Mouse (Mus musculus) stomach, postnatal 0 days (tissue): Measurements from ENCODE around the gene Chrm2. TPM values are rescaled to one million over a fixed set of nuclear protein-coding genes. Genes with fewer than 3 reads are reported as not detected.

Experiments used
- ATAC-seq: fragments of 200-750 bp; cut with Nextera tagmentation; 2 replicates; pipeline ENCODE4 v1.8.0; 2017; ENCODE audit not compliant: low FRiP score, low TSS enrichment
- DNase-seq: peaks from one replicate; pipeline ENCODE4 v3.0.0-alpha.2; 2016; ENCODE audit warnings: low spot score
- H3K27ac ChIP-seq: fragments of 300-500 bp; sonication (generic); replicated peaks from 2 replicates; pipeline ENCODE4 v1.5.1; 2014; ENCODE audit warnings: mild to moderate bottlenecking, control low read depth
- H3K27me3 ChIP-seq: fragments of 300-500 bp; sonication (generic); 2 replicates; pipeline ENCODE4 v1.6.1; 2014; ENCODE audit warnings: low read length; ENCODE audit not compliant: control insufficient read depth, insufficient read depth
- H3K36me3 ChIP-seq: fragments of 300-500 bp; sonication (generic); 2 replicates; pipeline ENCODE4 v1.6.1; 2014; ENCODE audit warnings: low read length, mixed read lengths; ENCODE audit not compliant: control insufficient read depth, insufficient read depth
- H3K4me1 ChIP-seq: fragments of 300-500 bp; sonication (generic); replicated peaks from 2 replicates; pipeline ENCODE4 v1.6.1; 2014; ENCODE audit warnings: antibody characterized with exemption; ENCODE audit not compliant: control insufficient read depth, insufficient read depth
- H3K4me2 ChIP-seq: fragments of 300-500 bp; sonication (generic); replicated peaks from 2 replicates; pipeline ENCODE4 v1.6.1; 2014; ENCODE audit warnings: low read depth, mild to moderate bottlenecking, control low read depth, moderate library complexity
- H3K4me3 ChIP-seq: fragments of 300-500 bp; sonication (generic); 2 replicates; pipeline ENCODE4 v1.5.1; 2014; ENCODE audit warnings: low read depth, low read length, control low read depth
- H3K9ac ChIP-seq: fragments of 300-500 bp; sonication (generic); 2 replicates; pipeline ENCODE4 v1.6.1; 2014; ENCODE audit warnings: mild to moderate bottlenecking, low read length, control low read depth, mixed read lengths
- H3K9me3 ChIP-seq: fragments of 300-500 bp; sonication (generic); 2 replicates; pipeline ENCODE4 v1.6.1; 2016; ENCODE audit warnings: low read length; ENCODE audit not compliant: control insufficient read depth
- CTCF ChIP-seq: IDR thresholded peaks from 2 replicates; pipeline ENCODE4 v1.5.1; 2016; ENCODE audit warnings: antibody characterized with exemption, low read depth, mild to moderate bottlenecking, moderate library complexity
- EP300 ChIP-seq: optimal IDR thresholded peaks from 2 replicates; pipeline ENCODE3; 2016; ENCODE audit warnings: antibody characterized with exemption
- WGBS: fragments of 180-500 bp; shearing (Covaris S2); extraction: QIAGEN DNeasy Blood & Tissue Kit; methylation state at CpG from one replicate; pipeline ENCODE4 v1.1.7; 2014; 5-methylcytosine and 5-hydroxymethylcytosine counted together
- polyA plus RNA-seq: library from polyadenylated mRNA; unstranded; fragments of >200 nt; fragmentation: Nextera tagmentation; extraction: Ambion mirVana; gene quantifications from 2 replicates; pipeline ENCODE4 v1.2.1, GENCODE M21; 2015

Gene Chrm2
- polyA plus RNA-seq, 1 experiment from 2014 or later = 13.2 TPM

- Histone ChIP-seq H3K9me3 (no peaks in the 10 kb centered on the region), H3K36me3 (no peaks in the 10 kb centered on the region), H3K27ac (no peak overlapping the region), H3K9ac (no peak overlapping the region), H3K27me3 (no peaks in the 10 kb centered on the region), H3K4me2 (no peak overlapping the region), H3K4me1 (no peaks in the 10 kb centered on the region), H3K4me3 (no peak overlapping the region)
- no peak for DNase-seq
- WGBS = 51% methylated on average over 4 of the region's 4 CpGs
- TF ChIP-seq EP300 (no peak), CTCF (no peak)
- ATAC-seq = no peak
These were observed 96.3 kb downstream of the Chrm2 start for GRCm38 (mm10) chr6:36484132-36484665.

GRCm38 (mm10) chr6:36507008-36507663 is 119.3 kb downstream of the Chrm2 start:
- TF ChIP-seq EP300 (no peak), CTCF (no peak)
- H3K9ac ChIP-seq = no peak overlapping the region
- DNase-seq (no peak), ATAC-seq (no peak)
- 74% methylated on average over 7 of the region's 7 CpGs for WGBS
- H3K4me3 ChIP-seq = no peak overlapping the region
- no peaks in the 10 kb centered on the region for H3K9me3 ChIP-seq
- no peaks in the 10 kb centered on the region for H3K36me3 ChIP-seq
- no peaks in the 10 kb centered on the region for H3K27me3 ChIP-seq
- no peaks in the 10 kb centered on the region for H3K4me1 ChIP-seq
- no peak overlapping the region for H3K4me2 ChIP-seq
- H3K27ac ChIP-seq = no peak overlapping the region

GRCm38 (mm10) chr6:36507946-36508345 is 120.1 kb downstream of the Chrm2 start:
- Histone ChIP-seq H3K27me3 (no peaks in the 10 kb centered on the region), H3K9ac (no peak overlapping the region), H3K4me3 (no peak overlapping the region), H3K36me3 (no peaks in the 10 kb centered on the region), H3K4me1 (no peaks in the 10 kb centered on the region), H3K27ac (no peak overlapping the region), H3K9me3 (no peaks in the 10 kb centered on the region), H3K4me2 (no peak overlapping the region)
- no peak for TF ChIP-seq EP300
- TF ChIP-seq CTCF = no peak
- DNase-seq (no peak), ATAC-seq (no peak)
- WGBS = 31% methylated on average over 7 of the region's 7 CpGs

- H3K4me1 ChIP-seq = no peaks in the 10 kb centered on the region
- ATAC-seq (no peak), DNase-seq (no peak)
- H3K9ac ChIP-seq = no peak overlapping the region
- H3K9me3 ChIP-seq = no peaks in the 10 kb centered on the region
- no peaks in the 10 kb centered on the region for H3K36me3 ChIP-seq
- no peak overlapping the region for H3K27ac ChIP-seq
- 49% methylated on average over 2 of the region's 2 CpGs for WGBS
- TF ChIP-seq EP300 (no peak), CTCF (no peak)
- H3K27me3 ChIP-seq = no peaks in the 10 kb centered on the region
- no peak overlapping the region for H3K4me3 ChIP-seq
- no peak overlapping the region for H3K4me2 ChIP-seq
These were observed 120.6 kb downstream of the Chrm2 start for GRCm38 (mm10) chr6:36508469-36508868.

GRCm38 (mm10) chr6:36516508-36516907 is 128.6 kb downstream of the Chrm2 start:
- no peak overlapping the region for H3K27ac ChIP-seq
- WGBS = 60% methylated on average over 4 of the region's 4 CpGs
- ATAC-seq = no peak

GRCm38 (mm10) chr6:36517242-36517641 is 129.4 kb downstream of the Chrm2 start:
- ATAC-seq = no peak
- Histone ChIP-seq H3K36me3 (no peaks in the 10 kb centered on the region), H3K4me1 (no peaks in the 10 kb centered on the region), H3K4me2 (peak overlapping the region; percentile 20; the same call in 1 of the 2 replicates), H3K9ac (no peak overlapping the region), H3K4me3 (no peak overlapping the region), H3K9me3 (no peaks in the 10 kb centered on the region), H3K27me3 (no peaks in the 10 kb centered on the region), H3K27ac (no peak overlapping the region; the same call in 1 of the 2 replicates)
- DNase-seq = no peak
- no peak for TF ChIP-seq CTCF
- TF ChIP-seq EP300 = no peak
- WGBS = 30% methylated on average over 5 of the region's 5 CpGs

More at GRCm38 (mm10) chr6:36516508-36516907, 128.6 kb downstream of the Chrm2 start:
- no peak overlapping the region for H3K4me2 ChIP-seq
- no peak overlapping the region for H3K9ac ChIP-seq
- no peak for TF ChIP-seq CTCF
- no peak for TF ChIP-seq EP300
- no peaks in the 10 kb centered on the region for H3K9me3 ChIP-seq
- H3K4me3 ChIP-seq = no peak overlapping the region
- no peaks in the 10 kb centered on the region for H3K36me3 ChIP-seq
- no peaks in the 10 kb centered on the region for H3K27me3 ChIP-seq
- no peaks in the 10 kb centered on the region for H3K4me1 ChIP-seq
- DNase-seq = no peak
